10 mouse cellular contexts compared by ENCODE assay signal in genomic region chr7:25082510-25082909, GRCm38 (mm10). TPM values are rescaled to one million over a fixed set of nuclear protein-coding genes. Genes with fewer than 3 reads are reported as not detected.
A peak's percentile ranks its signal among the peaks of the same experiment; 100 is the strongest.
DNase-seq lines count a peak whose midpoint lies in the region; TF ChIP-seq lines count a peak whose summit lies in the region.
"Had no signal": no experiment of that assay in that cellular context is flagged by ENCODE, and none has a peak within 500 bp of the region (broad histone marks: within the 10 kb centered on the region; RNA-seq: fewer than 3 reads in every experiment).

No protein-coding gene starts in this region.

- WGBS in heart, embryonic 10.5 days, result 91% methylated on average over 4 of the region's 4 CpGs

- TF ChIP-seq POLR2A in bone marrow macrophage, adult 2 months (IDR thresholded peaks at IDR 0.05; ENCODE audit: borderline replicate concordance, low read depth, low read length), result no peak

- no peak overlapping the region for H3K4me3 ChIP-seq in heart, embryonic 10.5 days
- H3K4me3 ChIP-seq in bone marrow macrophage, adult 2 months (ENCODE audit: insufficient read depth, low read length), result no peak overlapping the region
- H3K4me3 ChIP-seq: embryonic facial prominence, embryonic 12.5 days; limb, embryonic 12.5 days had no signal

- no peaks in the 10 kb centered on the region for H3K27me3 ChIP-seq in heart, embryonic 10.5 days (ENCODE audit: insufficient read depth, poor library complexity, severe bottlenecking)
- H3K27me3 ChIP-seq: embryonic facial prominence, embryonic 12.5 days; limb, embryonic 12.5 days had no signal

- H3K4me1 ChIP-seq in heart, embryonic 10.5 days, result peaks cover 36% of the 10 kb centered on the region
- H3K4me1 ChIP-seq in bone marrow macrophage, adult 2 months (ENCODE audit: control insufficient read depth, insufficient read depth, low read length), result peaks cover 20% of the 10 kb centered on the region

- peak; percentile 55 for TF ChIP-seq CTCF in bone marrow macrophage, adult 2 months (IDR thresholded peaks at IDR 0.05; ENCODE audit: low read depth, low read length)

- H3K9me3 ChIP-seq in heart, embryonic 10.5 days, result no peaks in the 10 kb centered on the region
- H3K9me3 ChIP-seq: embryonic facial prominence, embryonic 12.5 days; limb, embryonic 12.5 days had no signal

- peaks cover 65% of the 10 kb centered on the region for H3K36me3 ChIP-seq in heart, embryonic 10.5 days

- no peak overlapping the region for H3K27ac ChIP-seq in heart, embryonic 10.5 days
- H3K27ac ChIP-seq in bone marrow macrophage, adult 2 months (ENCODE audit: insufficient read depth, low read depth, low read length), result no peak overlapping the region
- H3K27ac ChIP-seq: embryonic facial prominence, embryonic 12.5 days; limb, embryonic 12.5 days had no signal

- peak; percentile 25 to 43 for DNase-seq in heart, adult 18-20 months
- DNase-seq in heart, embryonic 10.5 days (ENCODE audit: low spot score), result no peak
- peak; percentile 54 for DNase-seq in right cerebral cortex, postnatal 14 days
- DNase-seq in right cerebral cortex, postnatal 36 days (ENCODE audit: low spot score in 2 of 2), result no peak
- DNase-seq in induced T-regulatory cell, adult 2 months (ENCODE audit: low read depth), result peak; percentile 86
- peak; percentile 58 for DNase-seq in thymus, postnatal 14 days
- no peak for DNase-seq in urinary bladder, postnatal 36 days (ENCODE audit: low spot score in 2 of 2)

RNA-seq across cellular contexts. Expression of gene Zfp574, which starts 10.1 kb away (rescaled TPM):
- 1 to 10 TPM; 8.3 to 9.9 TPM for total RNA-seq in heart, adult 18-20 months (2021)
- polyA plus RNA-seq in heart, embryonic 10.5 days (2016; fragmentation: Nextera tagmentation; extraction: Ambion mirVana), result 25.0 and 30.2 TPM in 2 replicates
- polyA plus RNA-seq in bone marrow macrophage, adult 2 months (2012; ENCODE audit: insufficient read depth, insufficient read length, missing spikeins), result 9.6 and 9.7 TPM in 2 replicates

RNA-seq across cellular contexts. Expression of gene Grik5, which starts 10.4 kb away (rescaled TPM):
- 1 to 10 TPM; 3.9 to 4.4 TPM for total RNA-seq in heart, adult 18-20 months (2021)
- 4.7 and 6.6 TPM in 2 replicates for polyA plus RNA-seq in heart, embryonic 10.5 days (2016; fragmentation: Nextera tagmentation; extraction: Ambion mirVana)
- 1.5 and 2.1 TPM in 2 replicates for polyA plus RNA-seq in bone marrow macrophage, adult 2 months (2012; ENCODE audit: insufficient read depth, insufficient read length, missing spikeins)

Comparison
In these comparisons a context has a peak if more than half of its experiments do, and no peak if none do; other contexts are left out.
1. DNase-seq: peak in heart, adult 18-20 months (2 of 2), right cerebral cortex, postnatal 14 days (single experiment), induced T-regulatory cell, adult 2 months (single experiment) and thymus, postnatal 14 days (single experiment); none in heart, embryonic 10.5 days (single experiment), right cerebral cortex, postnatal 36 days (0 of 2) and urinary bladder, postnatal 36 days (0 of 2).